Mouse (Mus musculus) spleen, postnatal 10 days (tissue): ENCODE measurements around the gene Csf2.

Source experiments
- DNase-seq, 2 experiments: peaks; one replicate each; pipeline ENCODE4 v3.0.0; 2021 to 2022; ENCODE audit warnings: low spot score in 2 of 2

Gene Csf2

DNA sequence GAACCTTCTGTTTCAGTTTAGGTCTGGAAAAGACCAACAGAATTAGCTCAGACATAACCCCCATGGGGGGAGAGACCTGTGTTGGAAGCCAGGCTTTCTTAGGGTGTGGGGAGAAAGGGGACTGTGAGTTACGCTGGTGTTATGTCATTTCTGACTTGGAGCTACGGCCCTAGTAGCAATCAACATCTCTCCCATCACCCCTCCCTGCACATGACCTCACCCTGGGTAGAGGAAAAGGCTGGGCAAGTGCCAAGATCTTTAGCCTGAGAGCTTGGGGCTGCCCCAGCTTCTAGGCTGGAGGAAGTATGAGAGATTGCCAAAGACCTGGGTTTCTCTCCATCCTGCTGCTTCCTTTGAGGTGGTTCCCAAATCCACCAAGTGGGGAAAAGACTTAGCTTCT lies 12.5 kb downstream of the Csf2 start:
- DNase-seq, result no peak

DNA sequence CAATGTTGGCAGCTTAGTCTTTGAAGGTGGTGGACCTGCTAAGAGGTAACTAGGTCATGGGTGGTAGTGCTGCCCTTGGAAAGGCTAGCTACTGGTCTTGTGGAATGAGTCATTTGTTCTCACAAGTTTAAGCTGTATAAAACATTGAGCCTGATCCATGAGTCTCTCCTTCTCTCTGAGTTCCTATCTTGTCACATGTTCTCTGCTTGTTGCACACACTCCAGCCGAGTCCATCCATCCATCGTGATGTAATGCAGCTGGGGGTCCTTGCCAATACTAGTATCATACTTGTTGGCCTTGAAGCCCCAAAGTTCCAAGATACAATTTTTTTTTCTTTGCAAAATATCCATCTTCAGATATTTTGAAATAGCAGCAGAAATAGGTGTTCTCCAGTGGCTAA lies 22.0 kb downstream of the Csf2 start:
- no peak for DNase-seq

DNA sequence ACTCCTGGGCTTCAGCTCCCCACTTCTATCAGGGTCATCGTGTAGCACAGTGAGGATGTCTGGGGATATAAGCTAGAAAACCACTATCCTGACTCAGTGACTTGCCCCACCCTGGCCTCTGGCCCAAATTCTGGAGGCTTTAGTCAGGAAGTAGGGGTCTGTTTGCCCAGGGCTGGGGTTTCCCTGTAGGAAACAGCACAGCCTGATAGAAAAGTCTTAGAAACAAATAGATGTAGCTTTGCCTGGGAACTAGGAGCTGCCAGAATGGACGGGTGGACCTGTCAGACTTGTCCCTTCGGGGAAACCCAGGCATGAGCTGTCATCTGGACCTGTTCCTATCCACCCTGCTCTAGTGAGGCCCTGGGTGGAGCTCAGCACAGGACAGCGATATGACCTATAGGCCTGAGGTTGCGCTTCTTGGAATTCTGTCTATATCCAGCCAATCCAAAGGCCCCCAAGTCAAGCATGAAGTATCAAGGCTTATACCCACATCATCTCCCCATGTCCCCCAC lies 24.9 kb downstream of the Csf2 start:
- DNase-seq, result no peak

DNA sequence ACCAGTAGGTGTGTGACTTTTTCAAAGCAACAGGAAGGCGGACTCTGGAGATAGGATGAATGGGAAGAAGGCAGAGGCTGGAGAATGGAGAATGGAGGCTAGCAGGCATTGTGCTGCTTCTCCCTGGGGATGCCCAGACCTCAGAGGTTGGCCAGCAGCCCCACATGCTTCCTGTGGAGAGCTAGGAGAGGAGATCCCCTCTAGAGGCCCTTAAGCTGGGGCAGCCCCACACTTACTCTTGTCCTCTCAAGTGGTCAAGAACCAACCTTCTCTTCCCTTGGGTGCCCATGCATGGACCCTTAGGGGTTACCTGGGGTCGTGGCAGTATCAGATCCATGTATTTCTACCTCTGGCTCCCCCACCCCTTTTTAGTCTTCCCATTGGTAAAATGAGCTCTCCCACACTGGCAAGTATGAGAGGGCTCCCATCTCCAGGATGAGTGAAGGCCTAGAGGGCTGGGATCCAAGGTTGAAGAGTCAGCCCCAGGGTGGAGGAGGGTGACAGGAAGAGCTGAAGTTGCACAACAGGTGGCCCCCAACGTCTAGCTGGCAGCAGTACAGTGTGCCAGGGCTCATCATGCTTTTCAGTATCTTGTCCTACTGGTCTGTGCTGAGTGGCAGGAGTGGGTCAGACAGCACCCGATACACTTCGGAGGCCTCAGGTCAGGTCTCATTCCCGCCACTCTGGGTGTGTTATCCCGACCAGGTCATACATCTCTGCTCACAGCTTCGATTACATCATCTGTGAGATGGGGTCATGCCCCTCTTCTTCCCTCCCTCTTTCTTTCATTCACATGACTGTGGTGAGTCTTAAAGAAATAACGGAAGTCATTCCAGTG lies 25.6 kb downstream of the Csf2 start:
- DNase-seq, result no peak

DNA sequence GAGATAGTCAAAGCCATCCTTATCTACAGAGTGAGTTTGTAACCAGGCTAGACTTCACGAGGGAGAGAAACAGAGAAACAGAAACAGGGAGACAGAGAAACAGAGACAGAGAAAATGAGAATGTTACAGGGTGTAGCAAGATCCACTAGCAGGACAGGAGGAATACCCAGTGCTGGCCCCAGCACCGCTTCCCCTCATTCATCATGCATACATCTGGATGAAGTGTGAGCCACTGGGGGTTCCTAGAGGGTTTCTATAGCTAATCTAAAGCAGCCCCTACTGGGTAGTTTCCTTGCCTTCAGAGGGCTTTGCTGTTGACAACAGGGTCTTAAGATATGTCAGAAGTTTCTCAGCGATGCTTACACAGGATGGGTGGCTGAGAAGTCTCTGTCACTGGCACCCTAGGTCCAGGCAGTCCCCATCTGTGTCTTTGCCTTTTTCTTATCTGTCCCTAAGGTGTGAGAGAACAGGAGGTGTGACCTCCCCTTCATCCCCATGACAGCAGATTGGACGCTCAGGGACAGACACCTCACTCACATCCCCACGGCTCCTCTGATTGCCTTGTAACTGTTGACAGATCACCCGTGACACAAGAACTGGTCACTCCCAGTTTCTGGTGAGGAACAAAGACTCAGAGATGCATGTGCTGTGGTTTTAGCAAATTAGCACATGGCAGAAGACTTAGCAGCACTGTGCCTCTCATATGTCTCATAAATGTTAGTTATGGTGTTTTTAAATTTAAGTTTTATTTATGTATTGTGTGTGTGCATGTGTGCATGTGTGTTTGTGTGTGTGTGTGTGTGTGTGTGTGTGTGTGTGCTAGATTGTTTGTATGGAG lies 29.3 kb downstream of the Csf2 start:
- DNase-seq, result no peak

DNA sequence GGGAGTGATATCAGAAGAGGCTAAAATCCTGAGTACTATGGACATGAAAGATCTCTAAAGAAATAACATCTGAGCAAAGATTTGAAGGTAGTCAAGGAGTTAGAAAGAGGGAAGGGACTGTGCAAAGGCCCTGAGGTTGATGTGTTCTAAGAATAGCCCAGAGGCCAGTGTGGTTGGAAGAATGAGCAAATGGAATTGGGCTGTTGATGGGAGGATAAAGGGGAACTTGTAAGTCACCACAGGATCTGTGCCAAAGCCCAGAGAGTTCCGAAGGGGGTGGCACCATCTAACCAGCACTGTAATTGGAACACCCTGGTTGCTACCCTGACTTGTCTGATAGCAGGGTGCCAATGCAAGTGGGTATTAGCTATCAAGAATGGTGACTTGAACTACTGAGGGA lies 30.3 kb downstream of the Csf2 start:
- DNase-seq, result no peak

DNA sequence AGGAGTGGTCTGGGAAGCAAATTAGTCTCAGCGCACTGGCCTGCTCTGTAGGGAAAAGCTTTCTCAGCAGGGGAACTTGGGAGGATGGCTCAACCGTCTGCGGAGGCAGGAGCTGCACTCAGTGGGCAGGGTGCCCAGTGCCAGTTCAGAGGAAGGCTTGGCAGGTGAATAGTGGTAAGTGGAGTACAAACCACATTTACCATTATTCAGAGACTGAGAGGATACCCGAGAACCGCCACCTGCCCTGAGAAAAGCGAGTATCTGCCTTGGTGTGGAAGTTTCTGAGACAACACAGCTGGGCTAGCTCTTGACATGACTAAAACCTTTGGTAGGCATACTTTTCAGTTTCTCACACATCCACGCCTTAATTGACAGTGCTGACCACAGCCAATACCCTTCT lies 32.1 kb downstream of the Csf2 start:
- no peak for DNase-seq

DNA sequence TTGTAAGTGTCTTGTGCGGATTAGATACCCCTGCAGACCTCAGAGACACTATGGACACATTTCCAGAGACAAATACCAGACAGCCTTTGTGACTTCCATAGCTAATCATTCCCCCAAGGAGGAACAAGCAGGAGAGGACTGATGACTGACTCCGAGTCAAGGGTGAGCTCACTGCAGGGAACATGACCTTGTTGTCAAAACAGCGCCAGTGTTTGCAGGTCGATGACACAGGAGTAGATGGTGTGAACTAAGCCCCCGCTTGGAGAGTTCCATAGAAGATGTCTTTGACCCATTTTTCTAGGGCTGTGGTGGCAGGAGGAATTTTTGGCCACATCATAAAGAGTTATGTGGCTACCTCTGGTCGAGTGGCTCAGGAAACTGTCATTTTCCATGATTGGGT lies 33.4 kb downstream of the Csf2 start:
- DNase-seq, result no peak

DNA sequence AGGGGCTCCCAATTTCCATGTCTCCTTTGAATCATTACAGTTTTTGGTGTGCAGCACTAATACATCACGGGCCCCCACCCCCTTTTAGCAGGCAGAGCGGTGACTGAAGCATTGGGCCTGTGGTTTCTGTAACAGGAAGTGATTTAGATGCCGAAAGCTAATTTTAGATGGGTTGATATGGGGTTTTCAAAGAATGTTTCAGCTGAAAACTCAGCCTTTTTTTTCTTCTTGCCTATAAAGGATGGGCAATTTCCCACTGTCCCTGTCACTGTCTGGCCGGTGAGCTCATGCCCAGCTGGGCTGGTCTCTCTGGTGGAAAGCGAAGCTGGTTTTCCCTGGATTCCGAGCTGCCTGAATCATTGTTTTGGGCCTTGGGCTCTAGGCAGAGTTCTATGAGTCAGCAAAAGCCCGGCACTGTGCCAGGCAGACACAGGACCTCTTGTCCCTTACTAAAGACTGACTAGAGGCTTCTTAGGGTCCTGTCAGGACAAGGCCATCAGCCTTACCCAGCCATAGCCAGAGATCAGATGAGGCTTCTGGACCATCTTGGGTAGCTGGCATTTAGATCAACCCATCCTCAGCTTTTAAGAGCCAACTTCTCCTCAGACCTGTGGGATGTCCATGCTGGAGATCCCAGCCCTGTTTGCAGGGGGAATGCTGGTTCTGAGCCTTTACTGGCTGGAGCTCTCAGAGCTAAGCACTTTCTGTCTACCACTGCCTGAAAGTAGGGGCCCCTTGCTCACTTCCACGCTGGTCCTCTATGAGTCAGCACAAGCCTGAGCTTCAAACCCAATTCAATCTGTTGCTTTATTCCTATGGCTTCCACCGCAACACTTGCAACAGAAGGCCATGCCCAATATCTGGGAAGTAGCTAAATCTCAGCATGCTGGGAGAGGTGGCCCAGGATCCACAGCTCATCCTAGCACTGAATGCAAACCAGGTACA lies 34.7 kb downstream of the Csf2 start:
- DNase-seq, result peak in 1 of 2 experiments; percentile 28

DNA sequence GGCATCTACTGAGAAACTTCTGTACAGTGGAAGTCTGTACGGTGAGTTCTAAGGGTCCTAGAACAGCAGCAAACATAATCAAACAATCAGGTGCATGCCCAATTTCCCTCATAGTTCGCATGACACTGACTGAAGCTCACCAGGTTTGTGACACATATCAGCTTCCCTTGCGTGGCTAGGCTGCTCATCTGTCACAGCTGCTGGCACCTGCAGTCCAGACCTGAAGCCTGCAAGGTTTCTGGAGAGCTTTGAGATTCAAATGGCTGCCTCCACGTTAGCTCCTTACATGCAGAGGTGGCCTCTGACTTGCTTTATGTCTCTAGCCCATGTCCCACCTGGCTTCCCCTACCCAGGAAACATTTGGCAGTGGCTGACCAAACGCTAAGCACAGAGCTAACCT lies 35.8 kb downstream of the Csf2 start:
- DNase-seq, result no peak

DNA sequence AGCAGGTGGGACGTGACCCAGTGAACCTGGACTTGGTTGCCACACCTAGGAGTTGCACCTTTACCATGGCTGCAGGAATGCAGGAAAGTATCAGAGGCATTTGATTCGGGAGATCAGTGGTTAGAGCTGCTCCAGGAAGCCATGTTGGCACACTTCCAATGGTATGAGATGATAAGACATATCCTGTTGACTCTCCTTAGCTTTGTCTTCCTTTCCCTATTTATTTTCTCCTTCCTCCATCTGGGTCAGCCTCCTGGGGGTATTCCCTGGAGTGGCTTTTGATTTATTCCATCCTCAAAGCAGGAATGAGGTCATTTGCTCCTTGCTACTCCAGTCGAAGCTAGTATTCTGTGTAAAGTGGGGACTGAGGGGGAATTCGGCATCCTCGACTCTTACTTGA lies 42.5 kb downstream of the Csf2 start:
- no peak for DNase-seq

DNA sequence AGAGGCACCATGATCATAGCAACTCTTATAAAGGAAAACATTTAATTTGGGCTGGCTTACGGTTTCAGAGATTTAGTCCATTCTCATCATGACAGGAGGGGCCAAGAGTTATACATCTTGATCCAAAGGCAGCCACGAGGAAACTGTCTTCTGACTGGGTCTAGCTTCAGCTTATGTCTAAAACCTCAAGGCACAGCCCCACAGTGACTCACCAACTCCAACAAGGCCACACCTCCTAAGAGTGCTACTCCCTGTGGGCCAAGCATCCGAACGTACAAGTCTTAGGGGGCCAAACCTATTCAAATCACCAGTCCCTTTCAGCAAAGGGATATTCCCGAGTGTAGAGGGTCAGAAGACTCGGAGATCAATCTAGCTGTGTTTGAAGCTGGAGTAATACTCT lies 44.1 kb downstream of the Csf2 start:
- DNase-seq, result no peak

DNA sequence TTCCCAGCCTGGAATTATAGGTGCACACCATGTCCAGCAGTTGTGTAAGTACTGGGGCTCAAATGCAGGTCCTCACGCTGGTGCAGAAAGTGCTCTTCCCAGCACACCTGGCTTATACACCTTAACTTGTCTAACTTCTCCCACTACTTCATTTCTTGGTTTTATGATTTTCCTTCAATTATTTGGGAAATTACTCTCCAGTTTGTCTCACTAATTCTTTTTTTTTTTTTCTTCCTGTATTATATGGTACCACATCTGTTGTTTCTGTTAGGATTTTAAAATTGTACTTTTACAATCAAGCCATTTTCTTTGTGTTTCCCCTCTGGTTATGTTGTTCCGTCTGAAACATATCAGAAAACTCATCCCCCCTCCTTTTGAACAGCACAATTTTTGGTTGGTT lies 44.7 kb downstream of the Csf2 start:
- no peak for DNase-seq

DNA sequence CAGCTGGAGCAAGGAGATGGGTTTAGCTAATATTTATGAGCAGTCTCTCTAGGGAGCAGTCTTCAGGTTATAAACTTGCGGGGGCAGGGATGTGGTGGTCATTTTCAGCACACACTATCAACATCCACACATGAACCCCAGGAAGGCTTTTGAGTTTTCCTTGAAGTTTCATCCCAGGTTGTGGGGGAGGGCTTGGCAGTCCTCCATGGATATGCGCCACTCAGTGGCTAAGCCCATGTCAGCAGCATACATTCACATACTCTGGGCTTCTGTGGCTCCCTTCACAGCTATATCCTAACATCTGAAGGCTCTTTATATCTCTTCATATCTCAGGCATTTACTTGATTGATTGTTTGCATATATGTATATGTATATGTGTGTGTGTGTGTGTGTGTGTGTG lies 46.3 kb downstream of the Csf2 start:
- DNase-seq, result no peak

DNA sequence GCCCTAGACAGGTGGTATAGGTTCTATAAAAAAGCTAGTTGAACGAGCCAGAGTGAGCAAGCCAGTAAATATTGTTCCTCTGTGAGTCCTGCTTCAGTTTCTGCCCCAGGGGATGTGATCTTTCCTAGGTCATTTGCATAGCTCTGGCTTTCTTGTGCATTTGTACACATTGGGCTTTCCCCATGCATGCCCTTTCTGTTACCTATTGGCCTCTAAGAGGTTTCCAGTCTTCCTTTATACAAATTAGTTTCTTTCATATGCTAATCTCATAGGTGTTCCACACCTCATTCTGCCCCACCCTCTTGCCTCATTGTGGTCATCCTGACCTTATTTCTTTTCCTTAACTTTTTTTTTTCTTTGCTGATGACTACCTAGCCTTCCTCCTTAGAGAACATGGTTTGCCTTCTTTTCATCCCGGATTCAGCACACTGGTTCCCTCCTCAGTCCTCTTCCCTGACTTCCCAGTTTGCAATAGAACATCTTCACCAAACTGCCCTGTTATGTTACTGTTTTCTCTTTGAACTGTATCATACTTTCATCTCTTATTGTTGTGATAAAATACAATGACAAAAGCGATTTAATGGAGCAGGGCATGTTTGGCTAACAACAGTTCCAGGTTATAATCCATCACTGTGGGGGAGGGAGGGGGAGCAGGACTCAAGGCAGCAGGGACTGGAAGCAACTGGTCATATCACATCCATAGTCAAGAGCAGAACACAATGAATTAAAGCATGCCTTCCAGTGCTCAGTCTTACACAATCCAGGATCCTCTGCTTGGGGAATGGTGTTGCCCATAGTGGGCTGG lies 47.4 kb downstream of the Csf2 start:
- DNase-seq, result no peak

DNA sequence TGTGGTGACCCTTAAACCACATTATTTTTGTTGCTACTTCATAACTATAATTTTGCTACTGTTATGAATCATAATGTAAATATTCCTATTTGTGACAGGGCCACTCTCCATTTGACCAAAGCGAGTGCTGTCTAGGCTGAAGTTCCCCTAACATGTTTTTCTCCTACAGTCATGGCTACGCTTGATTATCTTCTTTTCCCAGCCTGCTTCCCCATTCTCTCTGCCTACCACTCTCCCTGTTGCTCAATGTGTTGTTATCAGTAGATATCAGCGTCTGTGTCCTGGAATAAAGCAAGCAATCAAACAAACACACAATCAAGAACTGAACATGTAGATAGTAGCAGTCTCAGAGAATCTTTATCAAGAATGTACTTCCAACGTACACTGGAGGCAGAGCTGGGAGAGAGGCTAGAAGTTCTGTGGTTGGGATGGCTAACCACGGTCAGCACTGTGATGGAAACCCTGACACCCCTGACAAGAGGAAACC lies 48.1 kb downstream of the Csf2 start:
- no peak for DNase-seq
